Comparison of ENCODE assay signal across 16 mouse cellular contexts in genomic region chr1:138322657-138323056, GRCm38 (mm10). TPM values are rescaled to one million over a fixed set of nuclear protein-coding genes. Genes with fewer than 3 reads are reported as not detected.
A peak's percentile ranks its signal among the peaks of the same experiment; 100 is the strongest.
DNase-seq lines count a peak whose midpoint lies in the region; ATAC-seq lines count a peak whose summit lies in the region.
"Had no signal": no experiment of that assay in that cellular context is flagged by ENCODE, and none has a peak within 500 bp of the region (broad histone marks: within the 10 kb centered on the region; RNA-seq: fewer than 3 reads in every experiment).

No protein-coding gene starts in this region.

- WGBS in forebrain, embryonic 15.5 days: 90% methylated on average over 3 of the region's 3 CpGs

- no peaks in the 10 kb centered on the region for H3K9me3 ChIP-seq in forebrain, embryonic 15.5 days
- H3K9me3 ChIP-seq: G1E; hindbrain, embryonic 12.5 days; limb, embryonic 12.5 days; megakaryocyte, embryonic 14.5 days had no signal

- H3K36me3 ChIP-seq in forebrain, embryonic 15.5 days: no peaks in the 10 kb centered on the region
- H3K36me3 ChIP-seq: G1E; hindbrain, embryonic 12.5 days; limb, embryonic 12.5 days had no signal

- H3K4me3 ChIP-seq in forebrain, embryonic 15.5 days: no peak overlapping the region
- H3K4me3 ChIP-seq: hindbrain, embryonic 12.5 days; limb, embryonic 12.5 days had no signal

- H3K27me3 ChIP-seq in forebrain, embryonic 15.5 days: no peaks in the 10 kb centered on the region
- H3K27me3 ChIP-seq: hindbrain, embryonic 12.5 days; limb, embryonic 12.5 days had no signal

- no peak overlapping the region for H3K4me2 ChIP-seq in forebrain, embryonic 15.5 days (replicated peaks)
- H3K4me2 ChIP-seq: hindbrain, embryonic 12.5 days; limb, embryonic 12.5 days had no signal

- no peak for ATAC-seq in forebrain, embryonic 15.5 days (replicated peaks)
- ATAC-seq: intestine, postnatal 0 days had no signal

- peaks cover 10% of the 10 kb centered on the region for H3K4me1 ChIP-seq in forebrain, embryonic 15.5 days

- peak; percentile 76 for DNase-seq in kidney, adult 9 months
- no peak for DNase-seq in kidney, postnatal 25 days
- DNase-seq in 416B (ENCODE audit: low read depth) (peak; percentile 49), A20 (ENCODE audit: low read depth, low spot score) (peak; percentile 44)
- peak; percentile 65 for DNase-seq in lung, postnatal 36 days
- DNase-seq in right cerebral cortex, postnatal 25 days: no peak
- DNase-seq: cerebellum, adult 18-20 months; embryo, embryonic 11 days; gastrocnemius, postnatal 36 days; right cerebral cortex, postnatal 4 days had no signal

- no peak overlapping the region for H3K9ac ChIP-seq in forebrain, embryonic 15.5 days (replicated peaks)
- H3K9ac ChIP-seq: hindbrain, embryonic 12.5 days; limb, embryonic 12.5 days had no signal

- no peak overlapping the region for H3K27ac ChIP-seq in forebrain, embryonic 15.5 days (replicated peaks)
- H3K27ac ChIP-seq: hindbrain, embryonic 12.5 days; limb, embryonic 12.5 days had no signal

RNA-seq across cellular contexts. Expression of gene Atp6v1g3, which starts 49.1 kb away (rescaled TPM):
- not detected in 2 replicates for polyA plus RNA-seq in forebrain, embryonic 15.5 days (2015; fragmentation: Nextera tagmentation; extraction: Ambion mirVana)
- polyA plus RNA-seq: G1E; hindbrain, embryonic 12.5 days; intestine, postnatal 0 days had no signal

Comparison
In these comparisons a context has a peak if more than half of its experiments do, and no peak if none do; other contexts are left out.
1. DNase-seq: peak in kidney, adult 9 months (single experiment), 416B (single experiment), A20 (single experiment) and lung, postnatal 36 days (single experiment); none in kidney, postnatal 25 days (0 of 2) and right cerebral cortex, postnatal 25 days (single experiment).